Mouse (Mus musculus): ENCODE measurements around the gene Pak6. TPM values are rescaled to one million over a fixed set of nuclear protein-coding genes. Genes with fewer than 3 reads are reported as not detected.

The Pak6 gene
- total and polyA plus RNA-seq, 3 experiments, result 0.05 to 0.73 (median 0.42) TPM

GRCm38 (mm10) chr2:118700179-118701062 is 37.3 kb downstream of the Pak6 start:
- DNase-seq (ENCODE audit: extremely low read depth), result peak; percentile 46
- Histone ChIP-seq H3K36me3 (replicated peaks in 1 of 2; ENCODE audit: control insufficient read depth in 1 of 2, insufficient read depth in 1 of 2, low read length in 1 of 2) (no peaks in the 10 kb centered on the region), H3K27ac (ENCODE audit: insufficient read depth, low read depth) (no peak overlapping the region), H3K4me1 (ENCODE audit: control insufficient read depth in 1 of 2, insufficient read depth in 2 of 2) (peaks cover 2 to 11% of the 10 kb centered on the region in 2 experiments; a peak in 3 of 4 replicates), H3K79me2 (replicated peaks; ENCODE audit: control insufficient read depth, extremely low read depth, insufficient read depth, poor library complexity, severe bottlenecking) (no peaks in the 10 kb centered on the region), H3K9ac (ENCODE audit: insufficient read depth, low read depth) (no peak overlapping the region), H3K27me3 (replicated peaks) (no peaks in the 10 kb centered on the region), H3K4me3 (replicated peaks in 1 of 3; ENCODE audit: low read depth in 2 of 3, low read length in 2 of 3, poor library complexity in 1 of 3) (no peak overlapping the region), H3K4me2 (ENCODE audit: insufficient read depth, low read depth, poor library complexity, severe bottlenecking) (peak overlapping the region; percentile 33; the same call in 1 of the 2 replicates), H3K9me3 (replicated peaks; ENCODE audit: low read length) (peaks cover 21% of the 10 kb centered on the region)
- in situ Hi-C loops (cut with MboI; ENCODE audit: low pct_ligation_motif_present, low pct_unique_long_range_greater_than_20kb, low sequenced_read_pairs), result no loop called here
- no peak for TF ChIP-seq MEF2A (IDR thresholded peaks at IDR 0.05; ENCODE audit: borderline replicate concordance, low read depth, low read length)
- no peak for TF ChIP-seq MAX (IDR thresholded peaks at IDR 0.05; ENCODE audit: low read length)
- peak; percentile 62 for TF ChIP-seq RAD21 (IDR thresholded peaks at IDR 0.05; ENCODE audit: low read depth, low read length)
- no peak for TF ChIP-seq MXI1 (IDR thresholded peaks at IDR 0.05; ENCODE audit: low read depth, low read length)
- peak; percentile 89 for TF ChIP-seq SMC3 (IDR thresholded peaks at IDR 0.05; ENCODE audit: low read depth, low read length)
- TF ChIP-seq EP300 (IDR thresholded peaks at IDR 0.05; ENCODE audit: low read length), result no peak
- no peak for TF ChIP-seq SIN3A (IDR thresholded peaks at IDR 0.05; ENCODE audit: low read length)
- TF ChIP-seq POLR2AphosphoS2 (IDR thresholded peaks at IDR 0.05; ENCODE audit: low read depth, low read length), result no peak
- TF ChIP-seq CTCF (conservative IDR thresholded peaks at IDR 0.05 in 1 of 2, IDR thresholded peaks at IDR 0.05 in 1 of 2; ENCODE audit: low read depth in 2 of 2, low read length in 2 of 2), result peak in 1 of 2 experiments; percentile 84; a peak in 3 of 4 replicates
- no peak for TF ChIP-seq MAZ (IDR thresholded peaks at IDR 0.05; ENCODE audit: low read depth, low read length)
- TF ChIP-seq KAT2A (IDR thresholded peaks at IDR 0.05; ENCODE audit: insufficient replicate concordance, low read length), result no peak
- no peak for TF ChIP-seq CHD1 (IDR thresholded peaks at IDR 0.05; ENCODE audit: low read depth, low read length)
- dilution Hi-C loops (cut with MboI; ENCODE audit: extremely low pct_ligation_motif_present, extremely low pct_unique_long_range_greater_than_20kb, low sequenced_read_pairs), result no loop called here

- Histone ChIP-seq H3K4me1 (ENCODE audit: control insufficient read depth in 1 of 2, insufficient read depth in 2 of 2) (peaks cover 2 to 14% of the 10 kb centered on the region in 2 experiments; a peak in 3 of 4 replicates), H3K27ac (ENCODE audit: insufficient read depth, low read depth) (no peak overlapping the region), H3K4me3 (replicated peaks in 1 of 3; ENCODE audit: low read depth in 2 of 3, low read length in 2 of 3, poor library complexity in 1 of 3) (no peak overlapping the region), H3K36me3 (replicated peaks in 1 of 2; ENCODE audit: control insufficient read depth in 1 of 2, insufficient read depth in 1 of 2, low read length in 1 of 2) (no peaks in the 10 kb centered on the region), H3K4me2 (ENCODE audit: insufficient read depth, low read depth, poor library complexity, severe bottlenecking) (no peak overlapping the region), H3K9me3 (replicated peaks; ENCODE audit: low read length) (peaks cover 21% of the 10 kb centered on the region), H3K79me2 (replicated peaks; ENCODE audit: control insufficient read depth, extremely low read depth, insufficient read depth, poor library complexity, severe bottlenecking) (no peaks in the 10 kb centered on the region), H3K27me3 (replicated peaks) (no peaks in the 10 kb centered on the region), H3K9ac (ENCODE audit: insufficient read depth, low read depth) (no peak overlapping the region)
- no peak for TF ChIP-seq POLR2AphosphoS2 (IDR thresholded peaks at IDR 0.05; ENCODE audit: low read depth, low read length)
- no peak for TF ChIP-seq MAX (IDR thresholded peaks at IDR 0.05; ENCODE audit: low read length)
- no peak for TF ChIP-seq RAD21 (IDR thresholded peaks at IDR 0.05; ENCODE audit: low read depth, low read length)
- no peak for TF ChIP-seq GABPA (IDR thresholded peaks at IDR 0.05; ENCODE audit: insufficient replicate concordance, low read depth, low read length)
- TF ChIP-seq ZMIZ1 (IDR thresholded peaks at IDR 0.05; ENCODE audit: low read depth, low read length), result no peak
- no peak for TF ChIP-seq SMC3 (IDR thresholded peaks at IDR 0.05; ENCODE audit: low read depth, low read length)
- TF ChIP-seq NELFE (IDR thresholded peaks at IDR 0.05; ENCODE audit: low read depth, low read length), result no peak
- no peak for TF ChIP-seq UBTF (IDR thresholded peaks at IDR 0.05; ENCODE audit: low read depth, low read length)
- TF ChIP-seq EP300 (IDR thresholded peaks at IDR 0.05; ENCODE audit: low read length), result no peak
- no peak for TF ChIP-seq BHLHE40 (IDR thresholded peaks at IDR 0.05; ENCODE audit: low read depth, low read length)
- TF ChIP-seq IRF4 (IDR thresholded peaks at IDR 0.05; ENCODE audit: low read depth, low read length), result no peak
- TF ChIP-seq MEF2A (IDR thresholded peaks at IDR 0.05; ENCODE audit: borderline replicate concordance, low read depth, low read length), result no peak
- TF ChIP-seq TBP (conservative IDR thresholded peaks at IDR 0.05; ENCODE audit: low read depth, low read length), result no peak
- dilution Hi-C loops (cut with MboI; ENCODE audit: extremely low pct_ligation_motif_present, extremely low pct_unique_long_range_greater_than_20kb, low sequenced_read_pairs) (no loop called here), in situ Hi-C loops (cut with MboI; ENCODE audit: low pct_ligation_motif_present, low pct_unique_long_range_greater_than_20kb, low sequenced_read_pairs) (no loop called here)
- no peak for DNase-seq (ENCODE audit: extremely low read depth)
Observed at GRCm38 (mm10) chr2:118701161-118701560, 38.1 kb downstream of the Pak6 start.
